Mouse (Mus musculus) c-Kit-positive CD71-positive TER-119-negative erythroid progenitor cells, embryonic 14.5 days (primary cell): ENCODE measurements at regions not wholly inside any gene's neighbourhood (a gene's known extent, or its start where the extent isn't known, plus 50 kb on each side); places are given as distances from the start of the nearest gene placed in this dataset.
A peak's percentile ranks its signal among the peaks of the same experiment; 100 is the strongest.

Experiments
- DNase-seq: peaks from one replicate; pipeline ENCODE4 v3.0.0-alpha.2; 2013; ENCODE audit warnings: low read depth

GRCm38 (mm10) chr2:169035315-169035714 is 79.9 kb upstream of the Zfp64 start:
- peak; percentile 5 for DNase-seq

GRCm38 (mm10) chr2:169033997-169034396 is 78.6 kb upstream of the Zfp64 start:
- no peak for DNase-seq

GRCm38 (mm10) chr2:169033181-169033580 is 77.8 kb upstream of the Zfp64 start:
- DNase-seq, result no peak

- DNase-seq, result no peak
Observed at GRCm38 (mm10) chr2:169028531-169029114, 73.2 kb upstream of the Zfp64 start.

GRCm38 (mm10) chr2:169019037-169019436 is 63.6 kb upstream of the Zfp64 start:
- DNase-seq, result no peak

GRCm38 (mm10) chr2:169010271-169010670 is 54.9 kb upstream of the Zfp64 start:
- DNase-seq, result no peak

- DNase-seq, result no peak
Observed at GRCm38 (mm10) chr2:169008756-169009155, 53.4 kb upstream of the Zfp64 start.

- DNase-seq, result no peak
Observed at GRCm38 (mm10) chr2:169008333-169008732, 52.9 kb upstream of the Zfp64 start.

- no peak for DNase-seq
Observed at GRCm38 (mm10) chr2:169006549-169006948, 51.2 kb upstream of the Zfp64 start.

- no peak for DNase-seq
Observed at GRCm38 (mm10) chr2:169005810-169006209, 50.4 kb upstream of the Zfp64 start.
